Mouse (Mus musculus): ENCODE data around the gene Tbc1d22a.

DNA sequence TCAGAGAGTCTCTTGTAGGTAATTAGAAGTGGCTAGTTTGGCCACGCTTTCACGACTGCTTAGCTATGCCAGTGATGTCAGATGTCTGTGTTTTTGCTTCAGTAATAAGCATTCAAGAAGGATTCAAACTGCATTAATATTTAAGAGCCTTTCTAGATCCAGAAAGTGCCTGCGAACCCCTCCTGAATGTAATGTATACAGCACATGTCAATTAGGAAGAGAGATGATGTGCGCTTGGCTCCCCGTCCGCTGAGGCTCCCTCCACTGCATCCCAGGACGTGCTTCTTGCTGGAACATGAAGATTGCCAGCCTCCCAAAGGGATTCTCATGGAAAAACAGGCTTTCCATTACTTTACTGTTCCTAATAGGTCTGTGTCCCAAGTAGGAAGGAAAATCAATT is 115.7 kb downstream of the Tbc1d22a start:
- no peak for TF ChIP-seq POLR2A (IDR thresholded peaks at IDR 0.05; ENCODE audit: borderline replicate concordance, control insufficient read depth, low read depth, low read length)
- TF ChIP-seq CTCF (IDR thresholded peaks at IDR 0.05; ENCODE audit: control insufficient read depth, insufficient read depth, low read length): no peak

Measured in bone marrow, adult 2 months (tissue).